Mouse (Mus musculus): ENCODE measurements around the gene Kcnn3.

The Kcnn3 gene

DNA sequence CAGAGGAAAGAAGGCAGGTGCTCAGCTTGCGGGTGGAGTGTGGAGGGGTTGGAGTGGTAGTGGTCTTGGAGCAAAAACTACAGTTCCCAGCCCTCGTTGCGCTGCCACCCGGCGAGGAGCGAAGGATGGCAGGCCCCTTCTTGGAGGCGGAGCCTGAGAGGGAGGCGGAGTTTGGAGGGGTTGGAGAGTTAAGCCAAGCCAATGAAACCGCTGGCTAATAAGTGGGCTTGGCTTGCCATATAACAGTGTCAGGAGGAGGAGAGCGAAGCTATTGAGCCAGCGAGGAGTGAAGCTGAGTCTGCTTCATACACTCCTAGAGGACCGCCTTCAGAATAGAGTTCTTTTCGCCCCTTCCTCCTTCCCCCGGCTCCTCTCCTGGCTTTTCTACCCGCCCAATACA is at the start of gene Kcnn3:
Kcnn3 (plus strand) TSS at position 271 of the 400 bp plus-strand sequence.
- DNase-seq (ENCODE audit: low spot score) = peak; percentile 84

- DNase-seq (ENCODE audit: low spot score) = no peak
These were observed 47.7 kb upstream of the Kcnn3 start for GRCm38 (mm10) chr3:89472280-89472679.

DNA sequence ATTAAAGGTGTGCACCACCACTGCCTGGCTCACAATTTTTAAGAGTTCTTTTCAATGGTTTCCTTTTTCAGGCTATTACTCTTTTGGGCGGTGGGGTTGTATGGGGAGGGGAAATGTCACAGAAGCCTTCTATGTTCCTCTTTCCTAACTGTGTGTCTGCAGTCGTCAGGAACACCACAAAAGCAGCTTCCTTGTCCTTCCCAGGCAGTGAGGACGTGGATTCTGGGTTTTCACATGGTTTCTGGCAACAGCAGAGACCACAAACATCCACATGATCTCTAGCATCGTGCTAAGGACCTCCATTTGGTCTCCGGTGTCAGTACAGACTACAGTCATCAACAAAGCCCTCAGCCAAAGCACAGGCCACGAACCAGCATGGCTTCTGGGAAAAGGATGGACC is 46.1 kb upstream of the Kcnn3 start:
- DNase-seq (ENCODE audit: low spot score) = no peak

GRCm38 (mm10) chr3:89479055-89479454 is 40.9 kb upstream of the Kcnn3 start:
- DNase-seq (ENCODE audit: low spot score) = no peak

DNA sequence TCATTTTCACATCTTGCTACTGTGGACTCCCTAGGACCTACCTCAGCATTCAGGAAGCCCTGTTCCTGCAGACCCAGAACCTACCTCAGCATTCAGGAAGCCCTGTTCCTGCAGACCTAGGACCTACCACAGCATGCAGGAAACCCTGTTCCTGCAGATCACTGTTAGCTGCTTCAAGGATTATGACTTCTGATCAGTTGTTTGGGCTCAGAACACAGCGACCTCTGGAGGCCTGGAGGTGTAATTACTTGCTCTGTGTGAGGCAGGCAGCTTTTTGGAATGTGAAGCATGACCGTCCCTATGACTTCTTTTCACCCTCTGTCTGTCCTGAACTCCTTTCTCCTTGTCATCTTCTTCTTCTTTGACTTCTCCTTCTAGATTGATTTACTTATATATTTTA is 38.5 kb upstream of the Kcnn3 start:
- DNase-seq (ENCODE audit: low spot score) = no peak

GRCm38 (mm10) chr3:89482249-89482648 is 37.7 kb upstream of the Kcnn3 start:
- DNase-seq (ENCODE audit: low spot score) = no peak

- DNase-seq (ENCODE audit: low spot score) = peak; percentile 83
These were observed 35.0 kb upstream of the Kcnn3 start for GRCm38 (mm10) chr3:89484766-89485524.

- DNase-seq (ENCODE audit: low spot score) = no peak
These were observed 33.9 kb upstream of the Kcnn3 start for GRCm38 (mm10) chr3:89486111-89486510.

GRCm38 (mm10) chr3:89486916-89487702 is 32.9 kb upstream of the Kcnn3 start:
- no peak for DNase-seq (ENCODE audit: low spot score)

DNA sequence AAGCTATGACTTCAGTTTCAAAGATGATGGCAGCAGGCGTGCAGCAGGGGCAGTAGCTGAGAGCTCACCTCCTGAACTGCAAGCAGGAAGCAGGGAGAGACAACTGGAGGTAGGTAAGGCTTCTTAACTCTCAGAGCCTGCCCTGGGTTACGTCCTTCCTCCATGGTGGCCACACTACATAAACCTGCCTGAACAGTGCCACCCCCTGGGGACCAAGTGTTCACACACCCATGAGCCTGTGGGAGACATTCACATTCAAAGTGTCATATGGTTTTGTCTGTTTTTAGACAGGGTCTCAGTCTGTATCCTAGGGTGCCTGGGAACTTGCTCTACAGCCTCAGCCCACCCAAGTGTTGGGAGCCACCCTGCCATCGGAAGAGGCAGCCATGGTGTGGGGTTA is 29.2 kb upstream of the Kcnn3 start:
- no peak for DNase-seq (ENCODE audit: low spot score)

DNA sequence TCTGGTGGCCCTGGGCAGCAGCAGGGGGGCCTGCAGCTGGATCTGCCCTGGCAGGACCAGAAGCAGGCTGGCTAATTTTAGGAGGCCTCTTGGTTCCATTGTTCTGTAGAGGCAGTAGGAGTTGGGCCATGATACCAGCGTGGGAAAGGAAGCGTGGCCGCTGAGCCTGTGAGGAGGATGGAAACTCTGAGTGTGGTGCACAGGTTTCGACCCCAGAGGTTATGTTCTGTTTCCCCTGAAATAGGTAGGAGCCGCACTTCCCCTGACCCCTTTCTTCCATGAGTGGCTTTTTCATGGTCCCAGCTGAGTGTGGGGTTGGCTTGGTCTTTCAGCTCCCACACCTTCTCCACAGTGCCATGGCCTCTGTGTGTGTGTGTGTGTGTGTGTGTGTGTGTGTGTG is 28.4 kb upstream of the Kcnn3 start:
- DNase-seq (ENCODE audit: low spot score) = no peak

DNA sequence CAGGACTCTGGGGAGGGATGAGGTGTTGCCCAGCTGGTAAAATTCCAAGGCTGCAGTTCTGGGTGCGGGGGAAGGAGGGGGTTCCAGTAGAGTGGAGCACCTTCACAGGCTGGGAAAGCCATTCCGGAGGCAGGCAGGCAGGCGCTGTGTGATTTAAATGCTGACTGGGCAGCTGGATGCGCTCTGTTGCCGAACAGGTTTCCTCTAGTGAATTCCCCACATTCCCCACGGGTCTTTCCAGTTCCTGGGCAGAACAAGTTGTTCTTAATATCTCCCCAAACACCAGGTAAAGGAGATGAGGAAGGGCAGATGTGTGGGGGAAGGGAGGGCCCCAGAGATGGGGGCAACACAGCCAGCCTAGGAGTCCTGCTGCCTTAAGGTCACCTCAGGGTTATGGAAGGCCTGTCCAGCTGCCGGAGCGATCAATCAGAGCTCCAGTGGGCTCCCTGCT is 27.2 kb upstream of the Kcnn3 start:
- DNase-seq (ENCODE audit: low spot score) = no peak

DNA sequence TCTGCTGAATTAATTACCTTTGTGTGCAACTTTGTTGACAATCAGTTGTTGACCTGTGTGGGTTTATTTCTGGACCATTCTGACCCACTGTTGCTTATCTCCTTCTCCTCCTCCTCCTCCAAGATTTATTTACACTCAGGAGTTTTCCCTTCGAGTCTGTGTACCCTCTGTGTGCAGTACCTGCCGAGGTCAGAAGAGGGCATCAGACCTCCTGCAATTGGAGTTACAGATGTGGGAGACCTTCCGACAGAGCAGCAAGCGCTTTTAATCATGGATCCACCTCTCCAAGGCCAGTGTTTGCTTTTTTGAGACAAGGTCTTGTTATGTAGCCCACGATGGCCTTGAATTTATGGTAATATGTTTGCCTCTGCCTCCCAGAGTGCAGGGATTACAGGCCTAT is 25.3 kb upstream of the Kcnn3 start:
- no peak for DNase-seq (ENCODE audit: low spot score)

DNA sequence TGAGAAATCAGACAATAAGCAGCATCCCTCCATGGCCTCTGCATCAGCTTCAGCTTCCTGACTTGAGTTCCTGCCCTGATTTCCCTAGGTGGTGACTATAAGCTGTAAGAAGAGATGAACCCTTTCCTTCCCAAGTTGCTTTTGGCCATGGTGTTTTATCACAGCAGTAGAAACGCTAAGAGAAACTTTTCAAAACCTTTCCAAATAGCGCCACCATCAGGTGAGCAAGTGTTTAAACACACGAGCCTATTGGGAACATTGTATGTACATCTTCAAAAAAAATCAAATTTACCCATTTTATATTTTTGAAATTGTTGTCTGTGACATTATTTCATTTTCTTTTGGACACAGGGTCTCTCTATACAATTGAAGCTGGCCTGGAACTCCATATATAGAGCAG is 23.6 kb upstream of the Kcnn3 start:
- no peak for DNase-seq (ENCODE audit: low spot score)

- no peak for DNase-seq (ENCODE audit: low spot score)
These were observed 20.3 kb upstream of the Kcnn3 start for GRCm38 (mm10) chr3:89499696-89500095.

- DNase-seq (ENCODE audit: low spot score) = no peak
These were observed 18.5 kb upstream of the Kcnn3 start for GRCm38 (mm10) chr3:89501486-89501885.

DNA sequence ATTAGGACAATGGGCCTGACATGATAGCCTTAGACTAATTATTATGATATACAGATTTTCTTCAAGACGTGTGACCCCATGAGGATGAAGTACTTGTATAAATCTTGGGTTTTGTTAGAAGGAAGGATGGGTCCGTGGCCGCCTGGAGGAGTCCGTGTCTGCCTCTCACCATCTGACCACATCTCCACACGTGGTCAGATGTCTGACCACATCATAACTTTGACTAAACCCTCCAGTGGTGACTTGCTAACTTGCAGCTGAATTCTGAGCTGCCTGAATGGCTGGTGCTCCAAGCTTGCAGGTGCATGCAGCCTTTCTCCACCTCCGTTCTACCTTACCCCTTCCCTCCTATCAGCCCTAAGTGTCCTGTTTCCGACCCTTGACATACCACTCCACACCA is 17.4 kb upstream of the Kcnn3 start:
- DNase-seq (ENCODE audit: low spot score) = no peak

GRCm38 (mm10) chr3:89508041-89508440 is 11.9 kb upstream of the Kcnn3 start:
- no peak for DNase-seq (ENCODE audit: low spot score)

DNA sequence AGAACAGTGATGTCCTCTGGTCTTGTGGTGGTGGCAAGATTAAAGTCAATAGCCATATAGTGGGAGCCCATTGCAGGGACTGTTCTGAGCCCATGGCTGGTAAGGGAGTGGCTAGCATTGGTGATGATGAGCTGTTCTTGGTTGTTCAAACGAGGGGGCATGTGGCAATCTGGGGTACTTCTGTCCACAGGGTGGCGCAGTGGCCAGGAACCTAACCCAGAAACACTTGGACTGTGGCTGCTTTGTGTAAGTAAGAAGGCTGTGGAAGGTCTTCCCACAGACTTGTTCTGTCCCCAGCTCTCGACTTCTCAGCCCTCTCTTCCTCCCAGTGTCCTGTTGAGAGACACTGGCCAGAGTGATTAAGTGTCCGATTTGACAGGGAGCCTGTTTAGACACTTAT is 9.0 kb upstream of the Kcnn3 start:
- peak; percentile 43 for DNase-seq (ENCODE audit: low spot score)

DNA sequence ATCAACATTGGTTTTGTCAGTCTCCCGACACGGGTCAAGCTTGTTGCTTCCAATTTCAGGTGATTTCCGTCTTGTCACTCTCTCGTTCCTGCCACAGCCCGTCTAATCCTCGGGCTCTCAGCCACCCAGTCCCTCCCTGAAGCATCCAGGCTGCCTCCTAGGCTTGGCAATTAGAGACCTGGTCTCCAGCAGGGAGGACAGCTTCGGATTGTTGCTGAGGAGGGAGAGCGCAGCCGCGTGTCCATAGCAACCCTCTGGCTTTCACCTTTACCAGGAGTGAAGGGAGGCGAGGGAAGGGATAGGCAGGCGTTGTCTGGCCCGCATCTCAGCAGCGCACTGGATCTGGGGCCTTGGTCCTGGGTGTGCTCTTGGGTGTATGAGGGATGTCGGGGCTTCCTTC is 8.6 kb upstream of the Kcnn3 start:
- no peak for DNase-seq (ENCODE audit: low spot score)

DNA sequence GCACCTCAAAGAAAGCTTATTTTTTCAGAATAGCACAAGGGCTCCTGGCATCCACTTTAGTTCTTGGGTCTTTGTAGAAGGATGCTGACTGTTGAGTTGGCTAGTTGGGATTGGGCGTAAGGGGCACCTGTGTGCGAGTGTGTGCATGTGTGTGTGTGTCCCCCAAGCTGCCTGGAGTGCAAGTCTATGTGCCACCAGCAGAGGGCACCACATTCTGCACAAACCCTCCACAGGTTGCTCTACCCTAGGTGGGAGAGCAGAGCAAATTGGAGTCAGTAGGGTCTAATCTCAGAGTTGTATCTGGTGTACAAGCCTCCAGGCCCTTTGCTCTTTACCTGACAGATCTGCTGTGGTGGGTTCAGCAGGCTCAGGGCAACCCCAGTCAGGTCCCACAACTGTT is 7.7 kb upstream of the Kcnn3 start:
- no peak for DNase-seq (ENCODE audit: low spot score)

DNA sequence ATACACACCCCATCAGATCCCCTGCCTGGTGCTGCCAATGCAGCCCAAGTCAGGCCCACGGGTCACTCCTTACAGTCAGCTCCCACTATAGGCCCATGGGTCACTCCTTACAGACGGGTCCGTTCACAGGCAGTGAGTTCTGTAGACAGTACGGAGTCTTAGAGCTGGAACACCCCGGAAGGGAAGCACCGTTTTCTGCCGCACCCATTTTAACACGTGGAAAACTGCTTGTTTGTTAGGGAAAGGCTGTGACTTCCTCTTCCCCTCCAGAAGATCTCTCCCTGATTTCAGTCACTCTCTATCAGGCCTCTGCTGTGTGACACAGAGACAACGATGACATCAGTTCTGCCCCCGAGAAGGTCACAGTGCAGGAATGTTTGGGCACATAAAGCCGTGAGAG is 4.5 kb upstream of the Kcnn3 start:
- DNase-seq (ENCODE audit: low spot score) = no peak

DNA sequence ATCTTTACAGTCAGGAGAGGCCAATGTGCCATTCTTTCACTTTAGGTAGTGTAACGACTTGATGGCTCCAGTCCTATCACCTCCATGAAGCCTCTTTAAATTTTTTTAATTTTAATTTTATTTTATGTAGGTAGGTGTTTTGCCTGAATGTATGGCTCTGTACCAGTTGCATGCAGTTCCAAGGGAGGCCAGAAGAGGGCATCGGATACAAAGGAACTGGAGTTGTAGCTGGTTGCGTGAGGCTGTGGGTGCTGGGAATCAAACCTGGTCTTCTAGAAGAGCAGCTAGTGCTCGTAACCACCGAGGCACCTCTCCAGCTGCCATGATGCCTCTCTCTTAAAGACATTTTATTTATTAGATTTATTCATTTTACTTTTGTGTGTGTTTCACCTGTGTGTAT is 3.6 kb upstream of the Kcnn3 start:
- no peak for DNase-seq (ENCODE audit: low spot score)

All from ovary, postnatal 36 days (tissue).